Mouse (Mus musculus) ovary, postnatal 14 days (tissue): ENCODE measurements at regions not wholly inside any gene's neighbourhood (a gene's known extent, or its start where the extent isn't known, plus 50 kb on each side); places are given as distances from the start of the nearest gene placed in this dataset.

Experiments used
- DNase-seq: peaks from one replicate; pipeline ENCODE4 v3.0.0; 2022; ENCODE audit warnings: low spot score

- no peak for DNase-seq
These were observed 338.9 kb upstream of the Tmc3 start for GRCm38 (mm10) chr7:83245867-83246266.

GRCm38 (mm10) chr7:83251995-83252563, 332.6 kb upstream of the Tmc3 start:
- DNase-seq: no peak

- DNase-seq: no peak
These were observed 331.7 kb upstream of the Tmc3 start for GRCm38 (mm10) chr7:83253001-83253400.

GRCm38 (mm10) chr7:83253432-83253831, 331.3 kb upstream of the Tmc3 start:
- no peak for DNase-seq

- no peak for DNase-seq
These were observed 330.3 kb upstream of the Tmc3 start for GRCm38 (mm10) chr7:83254411-83254810.

- DNase-seq: no peak
These were observed 328.4 kb upstream of the Tmc3 start for GRCm38 (mm10) chr7:83256236-83256784.

GRCm38 (mm10) chr7:83258363-83258916, 326.3 kb upstream of the Tmc3 start:
- no peak for DNase-seq

- DNase-seq: no peak
These were observed 323.2 kb upstream of the Tmc3 start for GRCm38 (mm10) chr7:83261489-83261888.

GRCm38 (mm10) chr7:83289915-83290773, 294.6 kb upstream of the Tmc3 start:
- no peak for DNase-seq

GRCm38 (mm10) chr7:83307112-83307511, 277.6 kb upstream of the Tmc3 start:
- no peak for DNase-seq

- DNase-seq: no peak
These were observed 272.6 kb upstream of the Tmc3 start for GRCm38 (mm10) chr7:83312172-83312571.

GRCm38 (mm10) chr7:83329809-83330412, 254.8 kb upstream of the Tmc3 start:
- no peak for DNase-seq

GRCm38 (mm10) chr7:83347103-83347754, 237.5 kb upstream of the Tmc3 start:
- no peak for DNase-seq

- DNase-seq: no peak
These were observed 215.5 kb upstream of the Tmc3 start for GRCm38 (mm10) chr7:83369191-83369590.

GRCm38 (mm10) chr7:83369605-83370004, 215.1 kb upstream of the Tmc3 start:
- DNase-seq: no peak

GRCm38 (mm10) chr7:83376826-83377225, 207.9 kb upstream of the Tmc3 start:
- DNase-seq: no peak

GRCm38 (mm10) chr7:83381381-83382181, 203.1 kb upstream of the Tmc3 start:
- DNase-seq: no peak

- peak; percentile 18 for DNase-seq
These were observed 201.8 kb upstream of the Tmc3 start for GRCm38 (mm10) chr7:83382803-83383363.

GRCm38 (mm10) chr7:83391388-83391787, 193.3 kb upstream of the Tmc3 start:
- no peak for DNase-seq

- no peak for DNase-seq
These were observed 192.5 kb upstream of the Tmc3 start for GRCm38 (mm10) chr7:83392181-83392580.

- no peak for DNase-seq
These were observed 192.1 kb upstream of the Tmc3 start for GRCm38 (mm10) chr7:83392625-83393024.
